Mouse (Mus musculus) kidney, embryonic 15.5 days (tissue): ENCODE measurements around the gene Mrpl16. TPM values are rescaled to one million over a fixed set of nuclear protein-coding genes. Genes with fewer than 3 reads are reported as not detected.

Experiments
- ATAC-seq: fragments of 200-750 bp; cut with Nextera tagmentation; replicated peaks from 2 replicates; pipeline ENCODE4 v1.8.0; 2017; ENCODE audit warnings: moderate TSS enrichment; ENCODE audit not compliant: low FRiP score
- H3K27ac ChIP-seq: fragments of 300-500 bp; sonication (generic); 2 replicates; pipeline ENCODE4 v1.5.1; 2015; ENCODE audit warnings: mild to moderate bottlenecking, inconsistent platforms
- H3K27me3 ChIP-seq: fragments of 300-500 bp; sonication (generic); 2 replicates; pipeline ENCODE4 v1.6.1; 2015; ENCODE audit warnings: inconsistent platforms
- H3K36me3 ChIP-seq: fragments of 300-500 bp; sonication (generic); 2 replicates; pipeline ENCODE4 v1.6.1; 2015; ENCODE audit warnings: inconsistent platforms
- H3K4me1 ChIP-seq: fragments of 300-500 bp; sonication (generic); 2 replicates; pipeline ENCODE4 v1.6.1; 2015; ENCODE audit warnings: inconsistent platforms
- H3K4me2 ChIP-seq: fragments of 300-500 bp; sonication (generic); 2 replicates; pipeline ENCODE4 v1.6.1; 2015; ENCODE audit warnings: moderate library complexity, mild to moderate bottlenecking, inconsistent platforms
- H3K4me3 ChIP-seq: fragments of 300-500 bp; sonication (generic); replicated peaks from 2 replicates; pipeline ENCODE4 v1.5.1; 2015; ENCODE audit warnings: mild to moderate bottlenecking, inconsistent platforms
- H3K9ac ChIP-seq: fragments of 300-500 bp; sonication (generic); 2 replicates; pipeline ENCODE4 v1.6.1; 2015; ENCODE audit warnings: mild to moderate bottlenecking, inconsistent platforms
- H3K9me3 ChIP-seq: fragments of 300-500 bp; sonication (generic); replicated peaks from 2 replicates; pipeline ENCODE4 v1.6.1; 2016; ENCODE audit warnings: inconsistent platforms
- WGBS: fragments of 180-500 bp; shearing (Covaris S2); methylation state at CpG from one replicate; pipeline ENCODE4 v1.1.7; 2015; ENCODE audit warnings: mixed read lengths; 5-methylcytosine and 5-hydroxymethylcytosine counted together
- polyA plus RNA-seq: library from polyadenylated mRNA; unstranded; fragments of >200 nt; fragmentation: Nextera tagmentation; extraction: Ambion mirVana; gene quantifications from 2 replicates; pipeline ENCODE4 v1.2.1, GENCODE M21; 2015

Mrpl16 gene
- polyA plus RNA-seq, 1 experiment from 2014 or later: 52.2 TPM

- no peaks in the 10 kb centered on the region for H3K9me3 ChIP-seq
- H3K4me3 ChIP-seq: no peak overlapping the region
- H3K4me1 ChIP-seq: peaks cover 26% of the 10 kb centered on the region
- peaks cover 4% of the 10 kb centered on the region; the same call in 1 of the 2 replicates for H3K36me3 ChIP-seq
- H3K27ac ChIP-seq: no peak overlapping the region
- H3K9ac ChIP-seq: no peak overlapping the region
- no peak overlapping the region for H3K4me2 ChIP-seq
- WGBS: 68% methylated on average over 6 of the region's 6 CpGs
- no peaks in the 10 kb centered on the region for H3K27me3 ChIP-seq
- ATAC-seq: no peak
These were observed 37.6 kb downstream of the Mrpl16 start for GRCm38 (mm10) chr19:11807822-11808221.

DNA sequence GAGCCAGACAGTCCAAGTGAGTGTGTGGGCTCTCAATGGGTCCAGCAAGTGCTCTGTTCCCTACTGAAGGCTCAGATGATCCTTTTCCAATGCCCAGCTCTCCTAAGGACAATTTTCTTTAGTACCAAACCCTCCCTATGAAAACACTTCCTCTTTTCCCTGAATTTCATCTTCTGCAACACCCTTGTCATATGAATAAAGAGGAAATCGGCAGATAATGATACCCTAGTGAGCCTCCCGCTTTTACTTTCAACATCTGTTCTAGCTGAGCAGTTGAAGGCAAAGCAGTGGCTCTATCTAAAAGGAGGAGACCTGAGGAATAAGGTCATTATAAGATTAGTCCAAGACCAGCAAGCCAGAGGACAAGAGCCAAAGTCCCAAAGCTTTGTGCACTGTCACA lies 38.3 kb downstream of the Mrpl16 start:
- no peak overlapping the region for H3K4me3 ChIP-seq
- peaks cover 33% of the 10 kb centered on the region for H3K4me1 ChIP-seq
- H3K4me2 ChIP-seq: no peak overlapping the region
- H3K27ac ChIP-seq: no peak overlapping the region
- no peaks in the 10 kb centered on the region for H3K9me3 ChIP-seq
- H3K36me3 ChIP-seq: no peaks in the 10 kb centered on the region
- no peaks in the 10 kb centered on the region for H3K27me3 ChIP-seq
- WGBS: 82% methylated on average over 2 of the region's 2 CpGs
- no peak for ATAC-seq
- no peak overlapping the region for H3K9ac ChIP-seq

GRCm38 (mm10) chr19:11810003-11810758 lies 40.0 kb downstream of the Mrpl16 start:
- no peaks in the 10 kb centered on the region for H3K27me3 ChIP-seq

DNA sequence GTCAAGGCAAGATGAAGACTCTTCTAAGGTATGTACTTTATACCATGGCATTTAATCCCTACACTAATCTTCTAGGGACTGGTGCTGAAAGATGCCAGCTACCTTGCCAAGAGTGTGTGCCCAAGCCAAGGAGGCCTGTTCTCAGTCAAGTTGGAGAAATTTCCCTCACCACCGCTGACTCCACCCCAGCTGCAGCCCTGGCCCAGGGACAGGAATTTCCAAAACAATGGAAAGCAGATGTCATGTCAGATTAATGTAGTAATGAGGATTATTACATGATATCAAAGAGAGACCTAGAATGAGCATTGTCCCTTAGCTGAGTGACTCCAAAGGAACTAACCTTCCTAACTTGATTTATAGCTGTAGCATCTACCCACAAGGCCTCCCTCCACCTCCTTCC lies 40.7 kb downstream of the Mrpl16 start:
- Histone ChIP-seq H3K36me3 (no peaks in the 10 kb centered on the region), H3K27ac (peak overlapping the region; percentile 48; the same call in 1 of the 2 replicates), H3K27me3 (no peaks in the 10 kb centered on the region), H3K4me2 (no peak overlapping the region), H3K4me1 (peaks cover 42% of the 10 kb centered on the region), H3K4me3 (no peak overlapping the region), H3K9me3 (no peaks in the 10 kb centered on the region), H3K9ac (no peak overlapping the region)
- 85% methylated on average over 1 of the region's 1 CpGs for WGBS
- ATAC-seq: no peak

More at GRCm38 (mm10) chr19:11810003-11810758, 40.0 kb downstream of the Mrpl16 start:
- Histone ChIP-seq H3K9ac (no peak overlapping the region), H3K9me3 (no peaks in the 10 kb centered on the region), H3K36me3 (no peaks in the 10 kb centered on the region), H3K27ac (no peak overlapping the region), H3K4me1 (peaks cover 42% of the 10 kb centered on the region), H3K4me3 (no peak overlapping the region), H3K4me2 (no peak overlapping the region)
- WGBS: 79% methylated on average over 5 of the region's 5 CpGs
- no peak for ATAC-seq

- Histone ChIP-seq H3K4me2 (no peak overlapping the region), H3K9me3 (no peaks in the 10 kb centered on the region), H3K4me3 (no peak overlapping the region), H3K36me3 (no peaks in the 10 kb centered on the region), H3K4me1 (peaks cover 42% of the 10 kb centered on the region), H3K27me3 (no peaks in the 10 kb centered on the region), H3K9ac (no peak overlapping the region), H3K27ac (peak overlapping the region; percentile 74)
- WGBS: 40% methylated on average over 5 of the region's 5 CpGs
- peak; percentile 91 for ATAC-seq
These were observed 41.6 kb downstream of the Mrpl16 start for GRCm38 (mm10) chr19:11811688-11812365.

DNA sequence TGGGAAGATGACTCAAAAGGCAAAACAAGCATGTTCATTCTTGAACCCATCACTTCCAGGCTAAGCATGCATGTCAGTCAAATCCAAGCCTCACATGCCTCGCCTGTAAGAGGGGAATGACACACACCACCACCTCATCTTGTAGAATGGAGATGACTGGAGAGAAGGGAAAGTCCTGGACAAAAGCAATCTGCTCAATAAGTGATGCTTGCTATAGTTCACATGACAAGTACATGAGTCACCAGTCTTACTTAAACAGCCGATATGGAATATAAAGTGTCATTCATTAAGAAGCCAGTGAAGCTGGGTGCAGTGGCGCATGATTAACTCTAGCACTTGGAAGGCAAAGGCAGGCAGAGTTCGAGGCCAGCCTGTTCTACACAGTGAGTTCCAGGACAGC lies 42.9 kb downstream of the Mrpl16 start:
- Histone ChIP-seq H3K9me3 (no peaks in the 10 kb centered on the region), H3K27ac (peak overlapping the region; percentile 74; the same call in 1 of the 2 replicates), H3K36me3 (no peaks in the 10 kb centered on the region), H3K4me3 (no peak overlapping the region), H3K4me2 (no peak overlapping the region), H3K27me3 (no peaks in the 10 kb centered on the region), H3K4me1 (peaks cover 53% of the 10 kb centered on the region), H3K9ac (no peak overlapping the region)
- no peak for ATAC-seq
- WGBS: 62% methylated on average over 4 of the region's 4 CpGs

- Histone ChIP-seq H3K9me3 (no peaks in the 10 kb centered on the region), H3K4me1 (peaks cover 58% of the 10 kb centered on the region), H3K9ac (no peak overlapping the region), H3K4me2 (no peak overlapping the region), H3K36me3 (no peaks in the 10 kb centered on the region), H3K27ac (peak overlapping the region; percentile 74), H3K27me3 (no peaks in the 10 kb centered on the region), H3K4me3 (no peak overlapping the region)
- no peak for ATAC-seq
- WGBS: 15% methylated on average over 8 of the region's 8 CpGs
These were observed 43.5 kb downstream of the Mrpl16 start for GRCm38 (mm10) chr19:11813649-11814048.

DNA sequence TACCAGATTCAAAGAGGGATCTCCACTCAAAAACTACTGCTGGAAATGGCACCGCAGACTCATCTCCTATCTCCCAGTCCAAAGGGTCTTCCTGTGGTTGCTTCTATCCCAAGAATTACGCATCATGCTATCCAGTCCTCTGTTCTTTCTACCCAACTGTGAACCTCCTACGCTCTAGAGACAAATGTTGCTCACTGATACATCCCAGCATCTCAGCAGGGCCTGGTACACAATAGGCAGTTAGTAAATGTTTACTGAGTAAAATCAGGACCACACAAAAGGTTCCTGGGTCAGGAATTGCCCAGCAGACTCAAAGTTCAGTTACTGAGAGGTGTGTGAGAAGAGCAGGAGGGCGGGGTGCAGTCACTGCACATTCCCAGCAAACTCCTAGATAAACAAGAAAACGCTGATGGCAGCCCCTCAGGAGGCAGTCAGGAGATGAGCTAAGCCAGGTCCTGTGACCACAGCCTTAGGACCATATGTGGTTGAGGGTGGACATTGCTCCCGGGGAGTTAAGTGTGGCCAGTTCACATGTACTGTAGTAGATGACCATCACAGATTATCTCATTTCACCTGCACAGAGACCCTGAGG lies 44.6 kb downstream of the Mrpl16 start:
- peaks cover 65% of the 10 kb centered on the region for H3K4me1 ChIP-seq
- peaks cover 4% of the 10 kb centered on the region; the same call in 1 of the 2 replicates for H3K27me3 ChIP-seq
- no peaks in the 10 kb centered on the region for H3K36me3 ChIP-seq
- H3K27ac ChIP-seq: 0 out of 2 replicates have a peak overlapping the region, but pooled peaks have one; percentile 22
- no peak overlapping the region for H3K4me3 ChIP-seq
- no peak for ATAC-seq
- 78% methylated on average over 6 of the region's 6 CpGs for WGBS
- H3K9me3 ChIP-seq: no peaks in the 10 kb centered on the region
- H3K9ac ChIP-seq: no peak overlapping the region
- H3K4me2 ChIP-seq: no peak overlapping the region

- WGBS: 29% methylated on average over 6 of the region's 6 CpGs
- Histone ChIP-seq H3K27me3 (peaks cover 4% of the 10 kb centered on the region; the same call in 1 of the 2 replicates), H3K4me2 (0 out of 2 replicates have a peak overlapping the region, but pooled peaks have one; percentile 91), H3K27ac (no peak overlapping the region), H3K4me1 (peaks cover 54% of the 10 kb centered on the region), H3K36me3 (no peaks in the 10 kb centered on the region), H3K4me3 (no peak overlapping the region), H3K9me3 (no peaks in the 10 kb centered on the region), H3K9ac (no peak overlapping the region)
- ATAC-seq: no peak
These were observed 46.5 kb downstream of the Mrpl16 start for GRCm38 (mm10) chr19:11816706-11817105.

DNA sequence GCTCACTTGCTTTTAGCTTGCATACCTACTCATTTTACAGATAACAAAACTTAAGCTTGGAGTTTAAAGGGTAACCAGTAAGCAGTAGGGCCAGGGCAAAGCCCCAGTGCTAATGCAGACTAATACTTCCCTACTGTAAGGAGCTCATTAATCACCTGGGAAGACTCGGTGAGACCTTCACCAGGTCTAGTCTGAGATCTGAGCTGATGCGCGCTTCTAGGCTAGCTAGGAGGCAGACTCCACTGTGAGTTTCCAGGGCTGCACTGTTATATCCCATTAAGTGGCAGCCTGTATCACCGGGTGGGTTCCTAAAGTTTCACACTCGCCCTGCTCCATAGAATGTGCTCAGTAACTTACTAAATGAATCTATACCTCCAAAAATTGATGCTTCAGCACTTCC lies 47.4 kb downstream of the Mrpl16 start:
- ATAC-seq: no peak
- Histone ChIP-seq H3K36me3 (no peaks in the 10 kb centered on the region), H3K9me3 (no peaks in the 10 kb centered on the region), H3K9ac (no peak overlapping the region), H3K4me3 (peak overlapping the region; percentile 81), H3K27me3 (peaks cover 4% of the 10 kb centered on the region; the same call in 1 of the 2 replicates), H3K27ac (no peak overlapping the region), H3K4me1 (peaks cover 45% of the 10 kb centered on the region), H3K4me2 (peak overlapping the region; percentile 91)
- WGBS: 13% methylated on average over 5 of the region's 5 CpGs

DNA sequence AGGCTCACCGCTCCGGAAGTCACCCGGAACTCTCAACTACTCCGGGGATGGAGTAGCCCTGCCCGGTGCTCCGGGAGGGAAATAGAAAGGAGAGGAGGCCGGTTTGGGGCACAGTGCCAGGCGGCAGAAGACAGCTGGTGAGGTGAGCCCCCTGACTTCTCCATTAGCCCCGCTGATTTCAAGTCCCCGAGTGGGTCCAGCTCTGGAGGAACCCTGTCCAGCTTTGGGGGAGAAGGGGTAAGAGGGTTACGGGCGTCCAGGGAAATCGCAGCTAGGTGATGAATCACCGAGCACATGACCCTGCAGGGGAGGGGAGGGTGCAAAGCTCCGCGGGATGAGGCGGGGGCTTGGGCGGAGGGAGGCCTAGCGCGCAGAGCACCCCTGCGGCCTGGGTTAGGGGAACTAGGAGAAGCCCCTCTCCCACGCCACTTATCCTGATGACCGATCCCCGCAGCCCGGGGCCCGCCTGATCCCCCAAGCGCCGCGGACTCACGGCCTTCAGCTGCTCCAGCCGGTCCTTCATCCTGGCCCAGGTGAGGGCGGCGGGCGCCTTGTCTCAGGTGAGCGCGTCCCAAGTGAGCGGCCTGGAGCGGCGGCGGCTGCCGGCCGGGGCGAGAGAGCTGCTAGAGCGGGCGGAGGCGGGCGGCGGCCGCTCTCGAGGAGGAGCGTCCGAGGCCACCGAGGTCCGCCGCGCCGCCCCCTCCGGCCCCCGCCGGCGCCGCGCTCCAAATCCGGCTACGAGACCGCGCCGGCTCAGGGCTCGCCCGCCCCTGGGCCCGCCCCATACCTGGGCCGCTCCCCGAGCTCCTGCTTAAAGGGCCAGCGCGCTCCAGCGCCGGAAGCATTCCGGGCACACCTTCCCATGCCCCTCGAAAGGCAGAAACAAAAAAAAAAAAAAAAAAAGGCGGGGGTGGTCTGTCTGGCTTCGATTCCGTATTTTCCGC lies 48.3 kb downstream of the Mrpl16 start:
- H3K27me3 ChIP-seq: peaks cover 4% of the 10 kb centered on the region; the same call in 1 of the 2 replicates
- peak overlapping the region; percentile 91 for H3K4me2 ChIP-seq
- peak; percentile 89 for ATAC-seq
- H3K9ac ChIP-seq: peak overlapping the region; percentile 77
- peak overlapping the region; percentile 81 for H3K4me3 ChIP-seq
- H3K9me3 ChIP-seq: no peaks in the 10 kb centered on the region
- peak overlapping the region; percentile 79 for H3K27ac ChIP-seq
- no peaks in the 10 kb centered on the region for H3K36me3 ChIP-seq
- H3K4me1 ChIP-seq: peaks cover 37% of the 10 kb centered on the region
- under 1% methylated on average over 52 of the region's 83 CpGs for WGBS
